Comparison of ENCODE assay signal across 28 mouse cellular contexts in the genomic region with DNA sequence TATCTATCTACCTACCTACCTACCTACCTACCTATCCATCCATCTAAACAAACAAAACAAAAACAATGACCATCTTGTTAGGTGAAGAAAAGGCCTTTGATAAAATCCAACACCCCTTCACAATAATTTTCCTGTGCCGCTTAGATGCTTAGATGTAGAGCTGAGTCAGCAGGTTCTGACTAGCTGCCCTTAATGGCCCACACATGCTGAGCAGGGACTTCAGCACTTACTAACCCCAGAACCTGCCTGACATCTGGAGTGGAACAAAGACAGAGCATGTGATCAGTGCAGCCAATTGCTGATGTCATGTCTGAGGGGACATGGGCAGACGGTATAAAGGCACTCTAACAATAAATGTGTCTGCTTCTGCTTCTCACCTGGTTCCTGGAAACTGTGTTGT.
DNase-seq lines count a peak whose midpoint lies in the region; ATAC-seq and TF ChIP-seq lines count a peak whose summit lies in the region.
"Had no signal": no experiment of that assay in that cellular context is flagged by ENCODE, and none has a peak within 500 bp of the region (broad histone marks: within the 10 kb centered on the region; RNA-seq: fewer than 3 reads in every experiment).

No protein-coding gene starts in this region.

- dilution Hi-C loops in CH12.LX (cut with MboI; ENCODE audit: extremely low pct_ligation_motif_present, extremely low pct_unique_long_range_greater_than_20kb, low sequenced_read_pairs) = no loop called here

- no peak for TF ChIP-seq EP300 in CH12.LX (IDR thresholded peaks at IDR 0.05; ENCODE audit: low read length)

- H3K4me2 ChIP-seq in kidney, embryonic 14.5 days (replicated peaks; ENCODE audit: low read depth, low read length) = no peak overlapping the region
- no peak overlapping the region for H3K4me2 ChIP-seq in CH12.LX (ENCODE audit: insufficient read depth, low read depth, poor library complexity, severe bottlenecking)
- no peak overlapping the region for H3K4me2 ChIP-seq in liver, embryonic 11.5 days
- no peak overlapping the region for H3K4me2 ChIP-seq in midbrain, embryonic 16.5 days (ENCODE audit: low read length)
- H3K4me2 ChIP-seq: embryonic facial prominence, embryonic 12.5 days; heart, embryonic 11.5 days; hindbrain, embryonic 12.5 days; midbrain, embryonic 12.5 days; stomach, embryonic 15.5 days had no signal

- no peaks in the 10 kb centered on the region for H3K27me3 ChIP-seq in kidney, embryonic 14.5 days (ENCODE audit: control insufficient read depth, insufficient read depth, low read length)
- H3K27me3 ChIP-seq in CH12.LX (replicated peaks) = no peaks in the 10 kb centered on the region
- no peaks in the 10 kb centered on the region for H3K27me3 ChIP-seq in limb, embryonic 10.5 days (ENCODE audit: low read depth, poor library complexity, severe bottlenecking)
- H3K27me3 ChIP-seq in liver, embryonic 11.5 days (replicated peaks; ENCODE audit: control insufficient read depth, insufficient read depth, low read length) = no peaks in the 10 kb centered on the region
- no peaks in the 10 kb centered on the region for H3K27me3 ChIP-seq in midbrain, embryonic 16.5 days (ENCODE audit: control insufficient read depth, insufficient read depth, low read depth, low read length)
- H3K27me3 ChIP-seq: embryonic facial prominence, embryonic 12.5 days; hindbrain, embryonic 12.5 days; midbrain, embryonic 12.5 days; stomach, embryonic 15.5 days had no signal

- no peaks in the 10 kb centered on the region for H3K9me3 ChIP-seq in kidney, embryonic 14.5 days (ENCODE audit: control insufficient read depth, low read length)
- peaks cover 10% of the 10 kb centered on the region for H3K9me3 ChIP-seq in CH12.LX (replicated peaks; ENCODE audit: low read length)
- no peaks in the 10 kb centered on the region for H3K9me3 ChIP-seq in limb, embryonic 10.5 days (replicated peaks)
- H3K9me3 ChIP-seq in liver, embryonic 11.5 days (ENCODE audit: control insufficient read depth, low read length) = no peaks in the 10 kb centered on the region
- no peaks in the 10 kb centered on the region for H3K9me3 ChIP-seq in midbrain, embryonic 16.5 days (replicated peaks; ENCODE audit: control insufficient read depth, low read length, poor library complexity, severe bottlenecking)
- H3K9me3 ChIP-seq: embryonic facial prominence, embryonic 12.5 days; hindbrain, embryonic 12.5 days; midbrain, embryonic 12.5 days; stomach, embryonic 15.5 days had no signal

- no peak overlapping the region for H3K27ac ChIP-seq in kidney, embryonic 14.5 days (ENCODE audit: low read depth, low read length)
- H3K27ac ChIP-seq in CH12.LX (ENCODE audit: insufficient read depth, low read depth) = no peak overlapping the region
- H3K27ac ChIP-seq in limb, embryonic 10.5 days = no peak overlapping the region
- H3K27ac ChIP-seq in liver, embryonic 11.5 days (ENCODE audit: low read depth, low read length) = no peak overlapping the region
- no peak overlapping the region for H3K27ac ChIP-seq in midbrain, embryonic 16.5 days (ENCODE audit: low read length)
- H3K27ac ChIP-seq: embryonic facial prominence, embryonic 12.5 days; gastrocnemius, adult 2 months; hindbrain, embryonic 12.5 days; hindbrain, postnatal 0 days; liver, embryonic 14.5 days; midbrain, embryonic 12.5 days; stomach, embryonic 15.5 days had no signal

- TF ChIP-seq CTCF in CH12.LX (conservative IDR thresholded peaks at IDR 0.05 in 1 of 2, IDR thresholded peaks at IDR 0.05 in 1 of 2; ENCODE audit: low read depth in 2 of 2, low read length in 2 of 2) = no peak

- in situ Hi-C loops in CH12.LX (cut with MboI; ENCODE audit: low pct_ligation_motif_present, low pct_unique_long_range_greater_than_20kb, low sequenced_read_pairs) = no loop called here

- no peaks in the 10 kb centered on the region for H3K36me3 ChIP-seq in kidney, embryonic 14.5 days (ENCODE audit: control insufficient read depth, insufficient read depth, low read length)
- H3K36me3 ChIP-seq in CH12.LX (replicated peaks in 1 of 2; ENCODE audit: control insufficient read depth in 1 of 2, insufficient read depth in 1 of 2, low read length in 1 of 2) = no peaks in the 10 kb centered on the region
- no peaks in the 10 kb centered on the region for H3K36me3 ChIP-seq in limb, embryonic 10.5 days
- H3K36me3 ChIP-seq in liver, embryonic 11.5 days (ENCODE audit: control insufficient read depth, insufficient read depth, low read length) = no peaks in the 10 kb centered on the region
- H3K36me3 ChIP-seq in midbrain, embryonic 16.5 days (ENCODE audit: control insufficient read depth, insufficient read depth, low read length) = no peaks in the 10 kb centered on the region
- H3K36me3 ChIP-seq: embryonic facial prominence, embryonic 12.5 days; hindbrain, embryonic 12.5 days; midbrain, embryonic 12.5 days; stomach, embryonic 15.5 days had no signal

- H3K4me1 ChIP-seq in kidney, embryonic 14.5 days (ENCODE audit: control insufficient read depth, insufficient read depth, low read length) = no peaks in the 10 kb centered on the region
- H3K4me1 ChIP-seq in CH12.LX (ENCODE audit: control insufficient read depth in 1 of 2, insufficient read depth in 2 of 2) = no peaks in the 10 kb centered on the region
- H3K4me1 ChIP-seq in limb, embryonic 10.5 days = peaks cover 4% of the 10 kb centered on the region; the same call in 1 of the 2 replicates
- no peaks in the 10 kb centered on the region for H3K4me1 ChIP-seq in liver, embryonic 11.5 days (replicated peaks; ENCODE audit: control insufficient read depth, insufficient read depth, low read length)
- no peaks in the 10 kb centered on the region for H3K4me1 ChIP-seq in midbrain, embryonic 16.5 days (ENCODE audit: control insufficient read depth, insufficient read depth, low read length)
- H3K4me1 ChIP-seq: embryonic facial prominence, embryonic 12.5 days; hindbrain, embryonic 12.5 days; midbrain, embryonic 12.5 days; stomach, embryonic 15.5 days had no signal

- no peak for TF ChIP-seq POLR2A in CH12.LX (IDR thresholded peaks at IDR 0.05; ENCODE audit: low read depth, low read length)

- no peak for TF ChIP-seq RAD21 in CH12.LX (IDR thresholded peaks at IDR 0.05; ENCODE audit: low read depth, low read length)

- H3K9ac ChIP-seq in kidney, embryonic 14.5 days (ENCODE audit: low read depth, low read length) = no peak overlapping the region
- no peak overlapping the region for H3K9ac ChIP-seq in CH12.LX (ENCODE audit: insufficient read depth, low read depth)
- H3K9ac ChIP-seq in liver, embryonic 11.5 days (ENCODE audit: low read depth, low read length) = no peak overlapping the region
- H3K9ac ChIP-seq in midbrain, embryonic 16.5 days (ENCODE audit: low read depth, low read length) = no peak overlapping the region
- H3K9ac ChIP-seq: embryonic facial prominence, embryonic 12.5 days; hindbrain, embryonic 12.5 days; liver, embryonic 14.5 days; midbrain, embryonic 12.5 days; stomach, embryonic 15.5 days had no signal

- DNase-seq in kidney, postnatal 25 days = no peak
- DNase-seq in CH12.LX (ENCODE audit: extremely low read depth) = peak; percentile 2
- peak; percentile 5 for DNase-seq in ZHBTc4 (ENCODE audit: low read depth, low spot score)
- peak; percentile 35 for DNase-seq in limb, embryonic 10.5 days (ENCODE audit: low spot score)
- DNase-seq in liver, embryonic 11.5 days (ENCODE audit: low spot score) = no peak
- no peak for DNase-seq in cerebellum, adult 11-12 months
- DNase-seq: adrenal gland, adult 8-10 months; cerebellum, adult 9-10 months; cerebellum, postnatal 36 days; gastrocnemius, adult 2 months; gastrocnemius, postnatal 36 days; heart, adult 18-20 months; heart, postnatal 36 days; kidney, postnatal 10 days; lung, adult 2 months; lung, postnatal 10 days; right cerebral cortex, postnatal 25 days had no signal

- H3K79me2 ChIP-seq in CH12.LX (replicated peaks; ENCODE audit: control insufficient read depth, extremely low read depth, insufficient read depth, poor library complexity, severe bottlenecking) = no peaks in the 10 kb centered on the region

- H3K4me3 ChIP-seq in kidney, embryonic 14.5 days (ENCODE audit: low read length) = no peak overlapping the region
- H3K4me3 ChIP-seq in CH12.LX (replicated peaks in 1 of 3; ENCODE audit: low read depth in 2 of 3, low read length in 2 of 3, poor library complexity in 1 of 3) = no peak overlapping the region
- H3K4me3 ChIP-seq in limb, embryonic 10.5 days = no peak overlapping the region
- H3K4me3 ChIP-seq in liver, embryonic 11.5 days (ENCODE audit: low read depth, low read length) = no peak overlapping the region
- no peak overlapping the region for H3K4me3 ChIP-seq in midbrain, embryonic 16.5 days (ENCODE audit: low read depth, low read length)
- H3K4me3 ChIP-seq: embryonic facial prominence, embryonic 12.5 days; gastrocnemius, adult 2 months; hindbrain, embryonic 12.5 days; midbrain, embryonic 12.5 days; stomach, embryonic 15.5 days had no signal

- peak; percentile 49; the same call in 1 of the 2 replicates for ATAC-seq in kidney, embryonic 14.5 days (ENCODE audit: low FRiP score, low TSS enrichment)
- ATAC-seq in liver, embryonic 11.5 days (replicated peaks; ENCODE audit: low FRiP score) = no peak
- ATAC-seq in midbrain, embryonic 16.5 days = no peak
- ATAC-seq: forebrain, embryonic 14.5 days; hindbrain, postnatal 0 days; intestine, embryonic 16.5 days had no signal

- WGBS in kidney, embryonic 14.5 days = 66% methylated on average over 2 of the region's 2 CpGs
- WGBS in limb, embryonic 10.5 days = 67% methylated on average over 2 of the region's 2 CpGs
- 79% methylated on average over 2 of the region's 2 CpGs for WGBS in liver, embryonic 11.5 days
- WGBS in midbrain, embryonic 16.5 days = 88% methylated on average over 2 of the region's 2 CpGs

TF ChIP-seq in CH12.LX, 34 proteins besides CTCF, POLR2A, EP300 and RAD21:
- TF ChIP-seq E2F4 (IDR thresholded peaks at IDR 0.05; ENCODE audit: insufficient replicate concordance, low read depth, low read length) = no peak
- TF ChIP-seq MAFK (IDR thresholded peaks at IDR 0.05; ENCODE audit: insufficient replicate concordance, low read length) = 0 out of 2 replicates have a peak, but pooled peaks have one; percentile 49

Comparison
In these comparisons a context has a peak if more than half of its experiments do, and no peak if none do; other contexts are left out.
1. DNase-seq: peak in CH12.LX (single experiment), ZHBTc4 (single experiment) and limb, embryonic 10.5 days (single experiment); none in kidney, postnatal 25 days (0 of 2), liver, embryonic 11.5 days (single experiment) and cerebellum, adult 11-12 months (single experiment).